Mouse (Mus musculus): ENCODE results near the gene Camk1d. TPM values are rescaled to one million over a fixed set of nuclear protein-coding genes. Genes with fewer than 3 reads are reported as not detected.
"Not testable (repeated sequence)": the region's sequence is repeated elsewhere in the genome, so short reads cannot be mapped to it uniquely, and the experiment has no call there.

The Camk1d gene
- polyA plus RNA-seq, 1 experiment from 2014 or later = 1.8 TPM

DNA sequence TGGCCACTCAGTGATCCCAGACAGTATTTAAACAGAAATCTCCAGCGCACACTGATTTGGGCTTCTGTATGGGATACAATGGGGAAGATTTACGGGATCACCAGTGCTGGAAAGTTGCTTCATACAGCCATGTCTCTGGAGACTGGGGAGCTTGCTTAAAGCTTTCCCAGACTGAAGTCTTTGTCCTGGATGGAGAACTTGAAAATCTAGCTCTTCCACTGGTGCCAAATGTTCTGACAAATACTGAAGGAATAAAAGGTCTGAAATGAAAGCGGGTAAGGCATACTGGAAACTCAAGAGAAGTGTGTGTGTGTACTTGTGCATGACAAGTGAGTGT is 427.3 kb downstream of the Camk1d start:
- Histone ChIP-seq H3K27me3 (ENCODE audit: insufficient read depth, poor library complexity, severe bottlenecking) (no peaks in the 10 kb centered on the region), H3K4me3 (no peak overlapping the region), H3K4me1 (replicated peaks) (no peaks in the 10 kb centered on the region), H3K9me3 (no peaks in the 10 kb centered on the region), H3K27ac (no peak overlapping the region), H3K36me3 (no peaks in the 10 kb centered on the region)
- 93% methylated on average over 3 of the region's 3 CpGs for WGBS
- no peak for DNase-seq (ENCODE audit: low spot score)

GRCm38 (mm10) chr2:5286189-5287043 is 427.9 kb downstream of the Camk1d start:
- H3K36me3 ChIP-seq = no peaks in the 10 kb centered on the region
- no peak overlapping the region for H3K4me3 ChIP-seq
- no peak for DNase-seq (ENCODE audit: low spot score)
- H3K27ac ChIP-seq = no peak overlapping the region
- no peaks in the 10 kb centered on the region for H3K4me1 ChIP-seq (replicated peaks)
- no peaks in the 10 kb centered on the region for H3K9me3 ChIP-seq
- WGBS = 87% methylated on average over 5 of the region's 5 CpGs
- no peaks in the 10 kb centered on the region for H3K27me3 ChIP-seq (ENCODE audit: insufficient read depth, poor library complexity, severe bottlenecking)

DNA sequence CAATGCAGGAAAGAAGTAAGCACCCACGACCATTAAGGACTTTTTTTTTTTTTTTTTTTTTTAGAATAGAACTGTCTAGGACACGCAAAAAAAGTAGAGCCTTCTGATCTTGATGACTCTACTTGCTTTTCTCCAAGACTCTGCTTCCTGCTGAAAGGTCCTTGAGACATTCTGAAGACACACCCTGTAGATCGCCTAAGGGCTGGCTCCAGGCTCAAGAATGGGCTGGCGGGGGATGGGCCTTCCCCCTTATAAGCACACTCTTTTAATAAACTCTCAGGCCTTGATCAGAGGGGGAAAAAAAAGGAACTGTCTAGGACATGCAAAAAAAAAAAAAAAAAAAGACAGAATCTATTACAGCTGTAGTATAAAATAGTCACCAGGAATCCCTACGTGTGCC is 430.0 kb downstream of the Camk1d start:
- H3K27me3 ChIP-seq (ENCODE audit: insufficient read depth, poor library complexity, severe bottlenecking) = no peaks in the 10 kb centered on the region
- no peak overlapping the region for H3K4me3 ChIP-seq
- no peak for DNase-seq (ENCODE audit: low spot score)
- H3K9me3 ChIP-seq = no peaks in the 10 kb centered on the region
- H3K4me1 ChIP-seq (replicated peaks) = no peaks in the 10 kb centered on the region
- H3K36me3 ChIP-seq = no peaks in the 10 kb centered on the region
- H3K27ac ChIP-seq = no peak overlapping the region
- 84% methylated on average over 5 of the region's 5 CpGs for WGBS

DNA sequence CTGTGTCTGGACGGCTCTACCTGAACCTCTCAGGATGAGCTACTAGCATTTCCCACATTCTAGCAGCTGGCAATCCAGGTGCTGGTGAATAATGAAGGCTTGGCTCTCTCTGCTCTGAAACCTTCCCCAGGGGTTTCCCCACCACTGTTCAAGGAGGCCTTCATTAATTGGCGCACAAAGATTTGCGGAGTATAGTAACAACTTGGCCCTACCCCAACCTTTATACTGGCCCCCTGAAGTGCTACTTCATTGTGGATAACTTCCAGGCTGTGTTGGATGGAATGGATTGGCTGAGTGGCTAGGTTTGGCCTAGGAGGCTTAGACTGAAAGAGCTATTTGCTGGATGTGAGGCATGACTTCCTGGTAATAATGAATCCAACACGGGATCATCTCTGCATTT is 431.7 kb downstream of the Camk1d start:
- Histone ChIP-seq H3K4me3 (no peak overlapping the region), H3K9me3 (no peaks in the 10 kb centered on the region), H3K27me3 (ENCODE audit: insufficient read depth, poor library complexity, severe bottlenecking) (no peaks in the 10 kb centered on the region), H3K36me3 (no peaks in the 10 kb centered on the region), H3K4me1 (replicated peaks) (no peaks in the 10 kb centered on the region), H3K27ac (no peak overlapping the region)
- DNase-seq (ENCODE audit: low spot score) = no peak
- 87% methylated on average over 4 of the region's 4 CpGs for WGBS

DNA sequence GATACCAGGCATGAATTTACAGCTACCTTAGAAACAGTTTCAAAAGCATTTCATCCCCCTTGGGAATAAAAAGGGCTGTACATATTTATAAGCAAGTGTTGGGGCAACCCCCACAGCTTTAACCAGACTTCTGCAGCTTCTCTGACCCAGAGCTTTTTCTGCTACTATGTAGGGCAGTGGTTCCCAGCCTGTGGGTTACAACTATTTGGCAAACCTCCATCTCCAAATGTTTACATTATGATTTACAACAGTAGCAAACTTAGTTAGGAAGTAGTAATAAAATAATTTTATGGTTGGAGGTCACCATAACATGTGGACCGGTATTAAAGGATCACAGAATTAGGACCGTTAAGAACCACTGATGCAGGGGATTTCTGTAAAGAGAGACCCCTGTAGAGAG is 446.3 kb downstream of the Camk1d start:
- H3K27me3 ChIP-seq (ENCODE audit: insufficient read depth, poor library complexity, severe bottlenecking) = no peaks in the 10 kb centered on the region
- DNase-seq (ENCODE audit: low spot score) = no peak
- H3K36me3 ChIP-seq = no peaks in the 10 kb centered on the region
- no peaks in the 10 kb centered on the region for H3K4me1 ChIP-seq (replicated peaks)
- 87% methylated on average over 2 of the region's 2 CpGs for WGBS
- no peak overlapping the region for H3K27ac ChIP-seq
- H3K4me3 ChIP-seq = no peak overlapping the region
- H3K9me3 ChIP-seq = no peaks in the 10 kb centered on the region

DNA sequence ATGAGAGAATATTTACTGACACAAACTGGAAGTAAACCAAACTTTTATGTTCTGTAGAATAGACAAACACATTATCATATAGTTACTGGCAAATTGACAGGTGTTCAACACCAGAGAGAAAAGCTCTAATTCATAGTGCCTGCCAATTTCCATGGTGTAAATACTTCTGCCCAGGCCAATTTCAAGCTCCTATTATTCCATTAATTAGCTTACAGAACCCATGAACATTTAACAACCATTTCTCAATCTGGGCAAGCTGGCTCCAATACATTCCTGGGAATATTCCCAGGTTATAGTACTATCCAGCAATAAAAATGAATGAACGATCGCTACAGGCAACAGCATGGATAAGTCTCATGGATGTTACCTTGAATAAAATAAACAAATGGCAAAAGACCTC is 452.0 kb downstream of the Camk1d start:
- no peak overlapping the region for H3K27ac ChIP-seq
- WGBS = 93% methylated on average over 2 of the region's 2 CpGs
- DNase-seq (ENCODE audit: low spot score) = no peak
- H3K36me3 ChIP-seq = no peaks in the 10 kb centered on the region
- no peaks in the 10 kb centered on the region for H3K9me3 ChIP-seq
- H3K4me3 ChIP-seq = no peak overlapping the region
- H3K4me1 ChIP-seq (replicated peaks) = no peaks in the 10 kb centered on the region
- no peaks in the 10 kb centered on the region for H3K27me3 ChIP-seq (ENCODE audit: insufficient read depth, poor library complexity, severe bottlenecking)

DNA sequence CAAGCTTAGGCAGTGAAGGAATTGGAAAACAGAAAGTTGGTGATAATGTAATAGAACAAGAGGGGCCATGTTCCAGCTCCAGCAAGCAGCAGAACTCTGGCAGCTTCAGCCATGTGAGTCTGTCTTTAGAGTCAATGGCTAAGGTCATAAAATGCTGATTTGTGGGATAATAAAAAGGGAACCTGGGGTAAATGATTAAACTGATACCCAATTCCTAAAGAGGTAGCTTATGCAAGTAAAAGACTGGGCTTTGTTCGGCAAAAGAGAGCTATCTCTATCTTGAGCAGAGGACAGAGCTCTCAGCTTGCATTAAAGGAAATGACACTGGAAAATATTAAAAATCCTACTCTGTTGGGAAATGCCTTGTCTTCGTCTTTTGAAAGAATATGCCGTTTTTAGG is 456.1 kb downstream of the Camk1d start:
- Histone ChIP-seq H3K27ac (no peak overlapping the region), H3K4me3 (no peak overlapping the region), H3K27me3 (ENCODE audit: insufficient read depth, poor library complexity, severe bottlenecking) (no peaks in the 10 kb centered on the region), H3K36me3 (no peaks in the 10 kb centered on the region), H3K4me1 (replicated peaks) (no peaks in the 10 kb centered on the region), H3K9me3 (no peaks in the 10 kb centered on the region)
- WGBS = 90% methylated on average over 3 of the region's 3 CpGs
- DNase-seq (ENCODE audit: low spot score) = no peak

DNA sequence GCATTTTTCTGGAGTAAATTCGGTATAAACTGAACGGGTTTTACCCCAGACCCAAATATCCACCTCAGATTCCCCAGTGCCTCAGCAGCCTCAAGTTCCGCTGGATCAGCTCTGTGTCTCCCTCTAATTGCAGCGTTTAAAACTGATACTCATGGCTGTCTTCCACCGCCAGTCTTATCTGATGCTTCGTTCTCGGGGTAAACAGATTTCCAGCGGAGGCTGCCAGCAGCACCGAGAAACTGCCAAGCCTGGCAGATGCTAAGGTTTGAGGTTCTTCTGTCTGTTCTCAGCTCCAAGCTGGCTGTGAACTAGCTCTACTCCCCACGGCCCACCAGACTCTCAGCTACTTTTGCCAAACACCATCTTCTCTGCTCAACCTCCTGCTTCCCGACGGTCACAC is 464.3 kb downstream of the Camk1d start:
- H3K4me1 ChIP-seq (replicated peaks) = peaks cover 5% of the 10 kb centered on the region; the same call in 1 of the 2 replicates
- no peak overlapping the region for H3K27ac ChIP-seq
- DNase-seq (ENCODE audit: low spot score) = no peak
- H3K36me3 ChIP-seq = no peaks in the 10 kb centered on the region
- H3K4me3 ChIP-seq = no peak overlapping the region
- no peaks in the 10 kb centered on the region for H3K27me3 ChIP-seq (ENCODE audit: insufficient read depth, poor library complexity, severe bottlenecking)
- 80% methylated on average over 12 of the region's 12 CpGs for WGBS
- no peaks in the 10 kb centered on the region for H3K9me3 ChIP-seq

- H3K4me1 ChIP-seq (replicated peaks); H3K4me3 ChIP-seq; DNase-seq (ENCODE audit: low spot score); H3K36me3 ChIP-seq; H3K9me3 ChIP-seq; H3K27me3 ChIP-seq (ENCODE audit: insufficient read depth, poor library complexity, severe bottlenecking); H3K27ac ChIP-seq: not testable (repeated sequence)
- 97% methylated on average over 6 of the region's 6 CpGs for WGBS
Observed at GRCm38 (mm10) chr2:5249199-5249598, 465.1 kb downstream of the Camk1d start.

Other genes with a start within 250 kb of the Camk1d start
- gene Nudt5, start 130.5 kb upstream of the Camk1d start, polyA plus RNA-seq (2016; fragmentation: Nextera tagmentation; extraction: Ambion mirVana) = 90.7 and 115 TPM in 2 replicates
- gene Cdc123, start 130.6 kb upstream of the Camk1d start, polyA plus RNA-seq (2016; fragmentation: Nextera tagmentation; extraction: Ambion mirVana) = 354 and 392 TPM in 2 replicates
- gene Gm13199, start 148.4 kb upstream of the Camk1d start, polyA plus RNA-seq (2016; fragmentation: Nextera tagmentation; extraction: Ambion mirVana) = 1.4 and 1.8 TPM in 2 replicates
- gene Sec61a2, start 180.9 kb upstream of the Camk1d start, polyA plus RNA-seq (2016; fragmentation: Nextera tagmentation; extraction: Ambion mirVana) = 76.8 and 87.2 TPM in 2 replicates
- 3.8 and 5.0 TPM in 2 replicates for gene Dhtkd1, start 228.3 kb upstream of the Camk1d start, polyA plus RNA-seq (2016; fragmentation: Nextera tagmentation; extraction: Ambion mirVana)
- 6.9 and 9.0 TPM in 2 replicates for gene Upf2, start 237.0 kb upstream of the Camk1d start, polyA plus RNA-seq (2016; fragmentation: Nextera tagmentation; extraction: Ambion mirVana)